Mouse (Mus musculus): ENCODE measurements around the gene Usp48.

GRCm38 (mm10) chr4:137655241-137656031 lies 61.9 kb downstream of the Usp48 start:
- TF ChIP-seq CTCF (IDR thresholded peaks at IDR 0.05; ENCODE audit: low read depth, low read length) (no peak), GATA1 (IDR thresholded peaks at IDR 0.05; ENCODE audit: borderline replicate concordance, low read length) (no peak)

Data from G1E (cell line).